Mouse (Mus musculus) bone marrow, adult 2 months (tissue): Measurements from ENCODE around the gene Bag3.

Experiments used
- CTCF ChIP-seq: fragments of 200-500 bp; IDR thresholded peaks from 2 replicates; pipeline ENCODE4 v1.5.1; 2011; ENCODE audit warnings: low read length, control low read depth; ENCODE audit not compliant: control insufficient read depth, insufficient read depth
- POLR2A ChIP-seq: fragments of 200-500 bp; IDR thresholded peaks from 2 replicates; pipeline ENCODE4 v1.6.1; 2011; ENCODE audit warnings: low read depth, mild to moderate bottlenecking, control low read depth, low read length, borderline replicate concordance; ENCODE audit not compliant: control insufficient read depth

- TF ChIP-seq POLR2A: no peak
- TF ChIP-seq CTCF: no peak
Observed at GRCm38 (mm10) chr7:128529126-128529525, 5.7 kb downstream of the Bag3 start.
